Mouse (Mus musculus) right cerebral cortex, postnatal 25 days (tissue): ENCODE measurements around the gene Gm5475.
"Not testable (repeated sequence)": the region's sequence is repeated elsewhere in the genome, so short reads cannot be mapped to it uniquely, and the experiment has no call there.

Source experiments
- DNase-seq: peaks from one replicate; pipeline ENCODE4 v3.0.0; 2022

Gm5475 gene

DNA sequence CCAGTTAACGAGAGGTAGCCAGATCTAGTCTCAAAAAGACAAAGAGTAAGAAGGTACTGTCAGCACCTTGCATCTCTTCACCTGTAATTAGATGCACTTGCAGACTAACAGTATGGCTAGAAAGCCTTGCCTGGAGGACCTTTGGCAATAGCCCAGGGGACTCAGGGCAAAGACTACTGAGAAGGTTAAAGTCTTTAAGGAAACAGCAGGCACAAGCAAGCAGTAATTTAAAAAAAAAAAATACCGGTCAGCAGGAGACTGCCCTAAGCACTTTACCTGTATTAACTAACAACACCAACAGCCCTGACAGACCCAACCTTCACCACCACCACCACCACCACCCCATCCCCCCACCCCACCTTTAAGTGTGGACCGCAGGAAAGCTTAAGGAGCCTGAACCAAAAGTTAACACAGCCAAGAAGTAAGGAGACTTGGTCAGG, at the start of gene Gm5475:
Gene Gm5475, plus strand, starts transcription at position 390 of the 440 bp plus-strand sequence.
- not testable (repeated sequence) for DNase-seq

GRCm38 (mm10) chr15:100375066-100375465, 46.9 kb upstream of the Gm5475 start:
- DNase-seq = peak; percentile 66

DNA sequence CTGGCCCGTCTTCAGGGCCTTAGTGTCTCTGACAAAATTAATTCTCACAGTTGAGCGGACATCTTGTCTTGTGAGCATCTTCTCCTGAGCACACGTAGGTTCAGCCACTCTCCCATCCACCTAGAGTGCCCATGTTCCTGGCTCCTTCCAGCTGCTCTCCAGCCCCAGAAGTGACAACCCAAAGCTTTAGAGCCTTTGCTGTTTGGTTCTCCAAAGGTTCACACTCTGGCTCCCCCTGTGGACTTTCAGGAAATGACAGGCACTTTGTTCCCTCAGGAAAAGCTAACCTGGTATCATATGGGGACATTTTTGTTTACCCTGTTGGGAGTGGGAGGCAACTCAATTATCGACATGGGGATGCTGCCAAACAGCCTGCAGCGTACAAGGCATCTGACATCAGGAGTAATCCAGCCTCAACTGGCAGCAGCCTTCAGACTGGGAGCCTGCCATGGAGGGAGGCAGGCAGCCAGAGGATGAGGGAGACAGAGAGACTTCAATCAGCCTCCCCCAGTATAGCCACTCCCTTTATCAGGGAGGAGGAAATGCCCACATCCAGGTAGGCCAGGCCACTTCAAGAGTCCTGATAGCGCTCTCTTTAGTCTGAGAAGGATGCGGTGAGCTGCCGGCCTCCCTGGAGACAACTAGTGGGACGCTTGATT, 44.0 kb upstream of the Gm5475 start:
- not testable (repeated sequence) for DNase-seq

GRCm38 (mm10) chr15:100379658-100380057, 42.3 kb upstream of the Gm5475 start:
- no peak for DNase-seq

DNA sequence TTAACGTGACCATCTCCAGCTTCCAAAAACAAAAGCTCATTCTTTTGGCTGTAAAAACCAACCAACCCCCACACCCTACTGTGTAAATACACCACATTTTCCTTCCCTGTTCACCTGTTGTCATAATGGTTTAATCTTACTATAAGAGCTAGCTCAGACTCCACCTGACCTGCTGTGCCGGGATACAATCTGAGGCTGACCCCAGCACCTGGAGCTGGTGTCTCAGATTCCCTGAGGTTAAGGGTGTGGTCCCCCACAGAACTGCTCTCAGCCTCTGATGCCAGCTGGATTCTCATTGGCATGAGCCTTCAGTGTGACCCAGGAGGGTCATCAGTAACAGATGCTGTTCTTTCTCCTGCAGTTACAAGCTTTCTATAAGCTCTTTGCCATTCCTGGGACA, 41.8 kb upstream of the Gm5475 start:
- no peak for DNase-seq

DNA sequence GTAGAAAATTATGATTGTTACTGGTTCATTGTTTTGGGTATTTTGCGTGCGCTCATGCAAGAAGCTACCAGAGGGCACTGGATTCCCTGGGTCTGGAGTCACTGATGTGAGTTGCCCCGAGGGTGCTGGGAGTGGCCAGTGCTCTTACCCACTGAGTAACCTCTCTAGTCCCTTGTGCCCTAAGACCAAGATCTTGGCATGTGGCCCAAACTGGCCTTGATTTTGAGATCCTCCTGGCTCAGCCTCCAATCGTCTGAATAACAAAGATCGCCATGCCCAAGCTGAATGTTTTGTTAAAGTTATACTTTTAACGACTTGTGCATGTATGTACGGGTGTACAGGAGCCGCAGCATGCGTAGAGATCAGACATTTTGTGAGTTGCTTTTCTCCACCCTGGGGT, 36.2 kb upstream of the Gm5475 start:
- no peak for DNase-seq

DNA sequence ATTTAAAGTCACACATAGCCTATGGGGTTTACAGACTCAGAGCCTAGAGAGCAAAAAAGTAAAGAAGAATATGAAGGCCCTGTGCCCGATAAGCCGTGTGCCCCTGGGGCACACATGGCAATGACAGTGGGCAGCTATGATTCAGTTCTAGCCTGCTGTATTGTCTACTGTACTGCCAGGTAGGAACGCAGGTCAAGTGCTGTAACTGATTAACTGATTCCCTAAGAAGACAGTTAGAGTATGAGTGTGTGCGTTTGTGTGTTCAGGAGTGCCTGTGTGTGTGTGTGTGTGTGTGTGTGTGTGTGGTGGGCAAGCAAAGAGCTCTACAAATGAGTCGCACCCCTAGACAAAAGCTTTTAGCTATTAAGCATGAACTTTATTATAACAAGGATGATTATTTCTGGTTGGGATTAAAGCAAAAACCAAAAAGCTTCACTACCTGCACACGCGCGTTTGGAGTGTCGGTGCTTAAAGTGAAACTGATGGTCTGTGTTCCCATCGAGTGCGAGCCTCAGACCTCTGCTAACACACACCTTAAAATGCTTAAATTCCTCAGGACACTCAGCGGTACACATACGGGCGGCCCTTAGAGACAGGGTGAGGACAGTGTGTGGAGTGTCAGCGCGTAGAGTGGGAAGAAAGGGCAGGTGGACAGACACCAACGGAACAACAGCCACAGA, 34.3 kb upstream of the Gm5475 start:
- DNase-seq = no peak

GRCm38 (mm10) chr15:100388224-100388835, 33.6 kb upstream of the Gm5475 start:
- DNase-seq = no peak

GRCm38 (mm10) chr15:100388886-100389285, 33.1 kb upstream of the Gm5475 start:
- no peak for DNase-seq

DNA sequence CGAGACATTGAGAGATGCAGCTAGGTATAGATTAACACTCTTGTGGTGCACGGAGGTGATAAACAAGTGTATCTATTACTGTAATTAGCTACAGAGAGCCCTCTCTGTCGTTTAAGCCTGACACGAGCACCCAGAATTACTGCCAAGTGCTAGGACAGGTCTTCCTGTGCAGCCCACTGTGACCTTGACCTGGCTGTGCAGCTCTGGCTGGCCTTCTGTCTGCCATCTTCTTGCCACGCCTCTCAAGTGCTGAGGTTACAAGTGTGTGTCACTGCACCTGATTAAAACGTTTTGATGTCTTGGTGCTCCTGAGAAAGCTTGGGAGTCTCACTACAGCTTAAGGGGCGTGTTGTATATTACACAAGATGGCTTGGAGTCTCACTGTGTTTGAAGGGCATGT, 30.9 kb upstream of the Gm5475 start:
- DNase-seq = no peak

DNA sequence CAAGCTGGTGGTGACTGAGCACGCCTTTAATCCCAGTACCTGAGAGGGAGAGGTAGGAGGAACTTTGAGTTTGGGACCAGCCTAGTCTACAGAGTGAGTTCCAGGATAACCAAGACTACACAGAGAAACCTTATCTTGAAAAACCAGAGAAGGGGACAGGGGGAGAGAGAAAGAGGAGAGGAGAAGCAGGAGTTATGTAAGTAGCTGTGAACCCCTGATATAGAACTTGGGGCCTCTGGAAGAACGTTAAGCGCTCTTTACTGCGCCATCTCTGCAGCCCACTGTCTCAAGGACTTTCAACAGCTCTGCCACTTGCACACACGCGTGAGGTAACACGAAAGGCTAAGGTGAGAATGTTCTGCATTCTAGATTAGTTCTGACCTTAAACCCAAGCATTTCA, 30.3 kb upstream of the Gm5475 start:
- no peak for DNase-seq

- no peak for DNase-seq
Observed at GRCm38 (mm10) chr15:100393016-100393415, 28.9 kb upstream of the Gm5475 start.

DNA sequence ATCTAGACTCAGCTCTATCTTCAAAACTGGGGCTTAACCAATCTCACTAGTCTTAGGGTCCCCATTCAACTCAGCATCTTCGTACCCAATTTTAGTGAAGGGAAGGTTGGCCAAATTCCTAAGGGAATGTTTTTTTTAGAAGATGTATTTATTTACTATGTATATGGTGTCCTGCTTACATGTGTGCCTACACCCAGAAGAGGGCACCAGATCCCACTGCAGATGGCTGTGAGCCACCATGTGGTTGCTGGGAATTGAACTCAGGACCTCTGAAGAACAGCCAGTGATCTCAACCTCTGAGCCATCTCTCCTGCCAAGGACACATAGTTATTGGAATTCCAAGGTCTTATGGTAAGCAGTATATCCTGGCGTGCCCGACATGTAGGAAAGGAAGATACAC, 26.4 kb upstream of the Gm5475 start:
- DNase-seq = no peak

DNA sequence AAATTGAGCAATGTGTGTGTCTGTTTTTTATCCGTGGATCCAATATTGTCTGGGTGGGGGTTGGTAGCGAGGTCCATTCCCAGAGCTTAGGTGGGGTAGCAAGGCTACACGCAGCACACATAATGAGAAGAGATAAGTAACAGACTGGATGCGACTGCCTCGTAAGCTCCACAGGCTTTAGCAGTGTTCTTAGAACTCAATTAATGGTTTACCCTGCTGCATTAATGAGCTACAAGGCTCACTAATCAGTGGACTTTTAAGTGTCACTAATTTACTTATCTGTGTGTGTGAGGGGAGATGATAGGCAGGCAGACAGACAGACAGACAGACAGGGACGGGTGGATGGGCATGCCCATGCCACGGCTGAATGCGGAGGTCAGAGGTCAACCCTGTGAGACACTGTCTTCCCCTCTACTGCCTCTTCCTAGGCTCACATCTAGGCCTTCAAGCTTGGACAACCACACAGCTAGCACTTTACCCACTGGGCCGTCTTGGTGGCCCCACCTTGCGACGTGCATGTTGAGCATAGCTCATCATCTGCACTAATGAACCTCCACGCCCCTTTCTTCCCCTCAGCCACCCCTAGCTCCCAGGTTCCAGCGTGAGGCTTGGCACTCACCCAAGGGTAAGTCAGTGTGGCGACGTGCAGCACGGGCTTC, 21.2 kb upstream of the Gm5475 start:
- no peak for DNase-seq

- no peak for DNase-seq
Observed at GRCm38 (mm10) chr15:100401811-100402210, 20.1 kb upstream of the Gm5475 start.

- DNase-seq = no peak
Observed at GRCm38 (mm10) chr15:100402347-100402746, 19.6 kb upstream of the Gm5475 start.

- DNase-seq = no peak
Observed at GRCm38 (mm10) chr15:100402798-100403197, 19.1 kb upstream of the Gm5475 start.

GRCm38 (mm10) chr15:100403318-100404000, 18.5 kb upstream of the Gm5475 start:
- no peak for DNase-seq

DNA sequence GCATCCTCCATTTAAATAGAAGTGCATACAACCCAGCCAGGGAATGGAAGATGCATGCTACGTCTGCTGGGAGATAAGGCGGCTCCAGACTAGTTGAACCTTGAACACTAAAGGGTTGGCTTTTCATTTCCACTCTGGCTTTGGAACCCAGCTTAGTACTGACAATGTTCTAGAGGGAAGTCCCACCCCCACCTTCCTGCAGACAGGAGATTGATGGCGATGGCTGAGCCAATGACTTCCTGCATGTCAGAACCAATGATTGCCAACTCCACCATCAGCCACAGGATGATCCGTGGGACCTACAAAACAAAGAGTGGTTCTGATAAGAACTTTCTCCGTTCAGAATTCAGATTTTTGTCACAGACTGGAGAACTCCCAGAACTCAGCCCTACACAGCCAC, 15.9 kb upstream of the Gm5475 start:
- DNase-seq = no peak

DNA sequence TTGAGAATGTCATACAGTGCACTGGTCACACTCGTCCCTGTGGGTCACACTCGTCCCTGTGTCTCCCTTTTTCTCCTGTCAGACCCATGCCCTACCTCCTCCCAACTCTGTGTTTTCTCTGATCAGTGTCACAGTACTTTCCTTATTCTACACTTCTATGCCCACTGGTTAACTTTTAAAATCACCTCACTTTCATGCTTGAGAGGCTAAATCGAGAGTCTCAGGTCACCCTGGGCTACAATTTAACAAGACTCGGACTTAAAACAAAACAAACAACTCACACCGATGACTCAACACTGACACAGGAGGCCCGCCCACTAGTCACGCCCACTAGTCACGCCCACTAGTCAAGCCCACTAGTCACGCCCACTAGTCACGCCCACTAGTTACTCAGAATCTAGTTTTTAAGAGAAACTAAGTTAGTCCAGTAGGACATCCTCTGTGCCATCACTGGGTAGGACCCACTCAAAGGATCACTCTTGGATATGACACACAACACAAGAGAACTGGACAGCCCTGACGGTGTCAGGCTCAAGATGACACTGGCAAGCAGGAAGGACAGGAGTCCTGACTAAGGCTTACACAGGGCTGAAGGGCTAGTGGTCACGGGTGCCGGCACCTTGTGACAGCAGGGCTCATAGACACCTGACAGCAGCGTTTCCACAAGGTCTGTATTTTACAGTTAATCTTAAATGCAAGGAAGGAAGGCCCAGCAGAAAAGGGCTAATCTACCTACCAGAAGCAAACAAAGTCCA, 10.9 kb upstream of the Gm5475 start:
- DNase-seq = no peak

- DNase-seq = no peak
Observed at GRCm38 (mm10) chr15:100411731-100412130, 10.2 kb upstream of the Gm5475 start.

DNA sequence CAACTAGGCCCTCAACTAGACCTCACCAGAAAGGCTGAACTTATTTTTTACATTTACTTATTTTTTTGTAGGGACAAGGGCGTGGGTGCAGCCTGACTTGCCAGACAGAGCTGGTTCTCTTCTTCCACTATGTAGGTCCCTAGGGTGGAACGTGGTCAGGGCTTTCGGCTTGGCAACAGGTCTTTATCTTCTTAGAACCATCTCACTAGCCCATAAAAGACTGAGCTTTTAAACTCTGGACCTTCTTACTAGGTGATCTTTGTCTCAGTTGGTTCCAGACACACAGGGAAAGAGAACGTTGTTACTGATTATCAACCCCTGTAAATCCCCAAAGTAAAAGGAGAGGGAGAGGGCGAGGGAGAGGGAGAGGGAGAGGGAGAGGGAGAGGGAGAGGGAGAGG, 8.6 kb upstream of the Gm5475 start:
- DNase-seq = no peak
